9 mouse cellular contexts compared by ENCODE assay signal in the genomic region with DNA sequence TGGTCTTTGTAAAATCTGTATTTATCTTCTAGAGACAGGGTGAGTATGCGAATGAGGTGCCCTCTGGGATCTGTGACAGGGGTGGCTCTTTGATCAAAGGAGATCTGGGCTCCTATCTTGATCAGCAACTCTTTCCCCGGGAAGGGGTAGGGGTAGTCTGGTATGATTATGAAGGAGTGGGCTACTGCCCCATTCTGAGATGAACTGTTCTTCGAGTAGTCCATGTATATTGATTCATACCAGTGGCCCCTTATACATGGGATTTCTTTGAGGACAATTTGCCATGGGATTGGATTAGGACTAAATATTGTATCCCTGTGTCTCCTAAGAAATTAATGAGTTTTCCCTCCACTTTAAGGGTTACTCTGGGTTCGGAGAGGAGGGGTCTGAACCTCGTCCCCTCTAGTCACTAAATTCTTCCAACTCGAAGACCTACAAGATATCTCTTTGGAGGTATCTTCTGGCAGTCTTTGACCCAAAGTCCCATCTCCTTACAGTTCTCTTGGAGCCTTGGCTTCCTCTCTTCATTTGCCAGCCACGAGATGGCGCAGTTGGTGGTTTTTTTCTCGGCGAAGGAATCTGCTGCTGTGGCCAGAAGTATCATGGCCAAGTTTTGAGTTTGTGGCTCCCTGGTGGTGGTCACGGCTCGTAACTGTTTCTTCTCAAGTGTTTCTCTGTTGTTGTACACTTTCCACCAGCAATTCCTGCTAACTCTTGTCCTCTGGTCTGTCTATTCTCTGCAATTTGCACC. TPM values are rescaled to one million over a fixed set of nuclear protein-coding genes. Genes with fewer than 3 reads are reported as not detected.
DNase-seq lines count a peak whose midpoint lies in the region; ATAC-seq lines count a peak whose summit lies in the region.
"Had no signal": no experiment of that assay in that cellular context is flagged by ENCODE, and none has a peak within 500 bp of the region (broad histone marks: within the 10 kb centered on the region; RNA-seq: fewer than 3 reads in every experiment).

No protein-coding gene starts in this region.

- no peaks in the 10 kb centered on the region for H3K27me3 ChIP-seq in midbrain, embryonic 10.5 days (ENCODE audit: low read depth, poor library complexity, severe bottlenecking)
- no peaks in the 10 kb centered on the region for H3K27me3 ChIP-seq in midbrain, embryonic 16.5 days (ENCODE audit: control insufficient read depth, insufficient read depth, low read depth, low read length)
- H3K27me3 ChIP-seq in neural tube, embryonic 11.5 days (ENCODE audit: control insufficient read depth, insufficient read depth, low read length): no peaks in the 10 kb centered on the region
- H3K27me3 ChIP-seq: neural tube, embryonic 13.5 days had no signal

- no peak overlapping the region for H3K4me3 ChIP-seq in midbrain, embryonic 10.5 days
- H3K4me3 ChIP-seq in midbrain, embryonic 16.5 days (ENCODE audit: low read depth, low read length): no peak overlapping the region
- no peak overlapping the region for H3K4me3 ChIP-seq in neural tube, embryonic 11.5 days (ENCODE audit: low read depth, low read length)
- H3K4me3 ChIP-seq: neural tube, embryonic 13.5 days had no signal

- 65% methylated on average over 12 of the region's 12 CpGs for WGBS in midbrain, embryonic 10.5 days
- WGBS in midbrain, embryonic 16.5 days: 52% methylated on average over 12 of the region's 12 CpGs
- 60% methylated on average over 12 of the region's 12 CpGs for WGBS in neural tube, embryonic 11.5 days

- DNase-seq in frontal cortex, postnatal 25 days (ENCODE audit: low spot score in 2 of 2): no peak
- DNase-seq in midbrain, embryonic 10.5 days (ENCODE audit: low spot score): peak; percentile 47
- DNase-seq in T-cell, adult 2 months (ENCODE audit: low spot score): peak; percentile 31
- DNase-seq in neural tube, embryonic 11.5 days (ENCODE audit: low spot score): peak; percentile 50
- DNase-seq in frontal cortex, postnatal 14 days (ENCODE audit: low spot score in 2 of 2): no peak

- no peaks in the 10 kb centered on the region for H3K4me1 ChIP-seq in midbrain, embryonic 10.5 days
- no peaks in the 10 kb centered on the region for H3K4me1 ChIP-seq in midbrain, embryonic 16.5 days (ENCODE audit: control insufficient read depth, insufficient read depth, low read length)
- H3K4me1 ChIP-seq in neural tube, embryonic 11.5 days (ENCODE audit: control insufficient read depth, insufficient read depth, low read length): no peaks in the 10 kb centered on the region
- H3K4me1 ChIP-seq: neural tube, embryonic 13.5 days had no signal

- H3K27ac ChIP-seq in midbrain, embryonic 10.5 days (replicated peaks): no peak overlapping the region
- H3K27ac ChIP-seq in midbrain, embryonic 16.5 days (ENCODE audit: low read length): no peak overlapping the region
- no peak overlapping the region for H3K27ac ChIP-seq in neural tube, embryonic 11.5 days (ENCODE audit: low read depth, low read length)
- H3K27ac ChIP-seq: neural tube, embryonic 13.5 days had no signal

- H3K9me3 ChIP-seq in midbrain, embryonic 10.5 days (replicated peaks): no peaks in the 10 kb centered on the region
- no peaks in the 10 kb centered on the region for H3K9me3 ChIP-seq in midbrain, embryonic 16.5 days (replicated peaks; ENCODE audit: control insufficient read depth, low read length, poor library complexity, severe bottlenecking)
- no peaks in the 10 kb centered on the region for H3K9me3 ChIP-seq in neural tube, embryonic 11.5 days (ENCODE audit: control insufficient read depth, low read length)
- H3K9me3 ChIP-seq: neural tube, embryonic 13.5 days had no signal

- ATAC-seq in frontal cortex, adult (ENCODE audit: low TSS enrichment): peak; percentile 78
- no peak for ATAC-seq in midbrain, embryonic 16.5 days
- ATAC-seq in hematopoietic stem cell, adult 5-6 weeks (replicated peaks in 1 of 2; ENCODE audit: insufficient read depth in 1 of 2, low FRiP score in 2 of 2, low TSS enrichment in 1 of 2, low read depth in 1 of 2, poor library complexity in 2 of 2, severe bottlenecking in 2 of 2): peak; percentile 54 to 60; a peak in 2 of 4 replicates
- ATAC-seq in neural tube, embryonic 11.5 days (ENCODE audit: insufficient read depth, low FRiP score, low TSS enrichment): no peak

- no peaks in the 10 kb centered on the region for H3K36me3 ChIP-seq in midbrain, embryonic 10.5 days
- no peaks in the 10 kb centered on the region for H3K36me3 ChIP-seq in midbrain, embryonic 16.5 days (ENCODE audit: control insufficient read depth, insufficient read depth, low read length)
- H3K36me3 ChIP-seq in neural tube, embryonic 11.5 days (ENCODE audit: control insufficient read depth, insufficient read depth, low read length): no peaks in the 10 kb centered on the region
- H3K36me3 ChIP-seq: neural tube, embryonic 13.5 days had no signal

- no peak overlapping the region for H3K9ac ChIP-seq in midbrain, embryonic 16.5 days (ENCODE audit: low read depth, low read length)
- H3K9ac ChIP-seq in neural tube, embryonic 11.5 days (ENCODE audit: low read length): no peak overlapping the region
- H3K9ac ChIP-seq: neural tube, embryonic 13.5 days had no signal

- no peak overlapping the region for H3K4me2 ChIP-seq in midbrain, embryonic 16.5 days (ENCODE audit: low read length)
- H3K4me2 ChIP-seq in neural tube, embryonic 11.5 days (ENCODE audit: low read depth): no peak overlapping the region
- H3K4me2 ChIP-seq: neural tube, embryonic 13.5 days had no signal

RNA-seq across cellular contexts. Expression of gene Foxo1, which starts 24.7 kb away (rescaled TPM):
- polyA plus RNA-seq in midbrain, embryonic 10.5 days (2016; fragmentation: Nextera tagmentation; extraction: Ambion mirVana): 1.9 and 2.1 TPM in 2 replicates
- polyA plus RNA-seq in midbrain, embryonic 16.5 days (2015; fragmentation: Nextera tagmentation; extraction: Ambion mirVana): 2.8 and 3.1 TPM in 2 replicates
- total RNA-seq in hematopoietic stem cell, adult 5-6 weeks (2017): 1.8 and 2.2 TPM in 2 replicates
- polyA plus RNA-seq in neural tube, embryonic 11.5 days (2014; fragmentation: Nextera tagmentation; extraction: Ambion mirVana): 4.2 and 5.2 TPM in 2 replicates

Comparison
In these comparisons a context has a peak if more than half of its experiments do, and no peak if none do; other contexts are left out.
1. ATAC-seq: peak in frontal cortex, adult (single experiment) and hematopoietic stem cell, adult 5-6 weeks (2 of 2); none in midbrain, embryonic 16.5 days (single experiment) and neural tube, embryonic 11.5 days (single experiment).
2. DNase-seq: peak in midbrain, embryonic 10.5 days (single experiment), T-cell, adult 2 months (single experiment) and neural tube, embryonic 11.5 days (single experiment); none in frontal cortex, postnatal 25 days (0 of 2) and frontal cortex, postnatal 14 days (0 of 2).